Mouse (Mus musculus): ENCODE measurements around the gene Fzd10.

Gene Fzd10

GRCm38 (mm10) chr5:128600072-128601021, at the start of gene Fzd10:
TSS of gene Fzd10 (plus strand) at chr5:128600844.
- in situ Hi-C loops (cut with MboI) = no loop called here

GRCm38 (mm10) chr5:128551448-128551847, 49.2 kb upstream of the Fzd10 start:
- in situ Hi-C loops (cut with MboI) = no loop called here

GRCm38 (mm10) chr5:128552136-128552890, 48.3 kb upstream of the Fzd10 start:
- in situ Hi-C loops (cut with MboI) = no loop called here

GRCm38 (mm10) chr5:128558126-128558525, 42.5 kb upstream of the Fzd10 start:
- in situ Hi-C loops (cut with MboI) = no loop called here

- in situ Hi-C loops (cut with MboI) = no loop called here
Observed at GRCm38 (mm10) chr5:128567313-128567712, 33.3 kb upstream of the Fzd10 start.

GRCm38 (mm10) chr5:128568970-128569369, 31.7 kb upstream of the Fzd10 start:
- in situ Hi-C loops (cut with MboI) = no loop called here

- in situ Hi-C loops (cut with MboI) = no loop called here
Observed at GRCm38 (mm10) chr5:128570091-128570490, 30.6 kb upstream of the Fzd10 start.

- in situ Hi-C loops (cut with MboI) = no loop called here
Observed at GRCm38 (mm10) chr5:128570848-128571247, 29.8 kb upstream of the Fzd10 start.

GRCm38 (mm10) chr5:128571706-128572105, 28.9 kb upstream of the Fzd10 start:
- in situ Hi-C loops (cut with MboI) = no loop called here

- in situ Hi-C loops (cut with MboI) = no loop called here
Observed at GRCm38 (mm10) chr5:128575997-128576579, 24.6 kb upstream of the Fzd10 start.

GRCm38 (mm10) chr5:128579047-128579650, 21.5 kb upstream of the Fzd10 start:
- in situ Hi-C loops (cut with MboI) = no loop called here

- in situ Hi-C loops (cut with MboI) = no loop called here
Observed at GRCm38 (mm10) chr5:128580931-128581330, 19.7 kb upstream of the Fzd10 start.

- in situ Hi-C loops (cut with MboI) = no loop called here
Observed at GRCm38 (mm10) chr5:128581516-128581921, 19.1 kb upstream of the Fzd10 start.

- in situ Hi-C loops (cut with MboI) = no loop called here
Observed at GRCm38 (mm10) chr5:128589231-128589630, 11.4 kb upstream of the Fzd10 start.

GRCm38 (mm10) chr5:128593446-128593845, 7.2 kb upstream of the Fzd10 start:
- in situ Hi-C loops (cut with MboI) = no loop called here

GRCm38 (mm10) chr5:128596813-128597212, 3.8 kb upstream of the Fzd10 start:
- in situ Hi-C loops (cut with MboI) = no loop called here

- in situ Hi-C loops (cut with MboI) = no loop called here
Observed at GRCm38 (mm10) chr5:128597381-128597780, 3.3 kb upstream of the Fzd10 start.

- in situ Hi-C loops (cut with MboI) = no loop called here
Observed at GRCm38 (mm10) chr5:128598191-128598720, 2.4 kb upstream of the Fzd10 start.

GRCm38 (mm10) chr5:128598760-128599364, 1.8 kb upstream of the Fzd10 start:
- in situ Hi-C loops (cut with MboI) = no loop called here

- in situ Hi-C loops (cut with MboI) = no loop called here
Observed at GRCm38 (mm10) chr5:128599365-128600071, 1.1 kb upstream of the Fzd10 start.

All from mature B cell (primary cell).